Mouse (Mus musculus) cerebellum, adult (tissue): ENCODE results near the gene Btbd19.

Experiments
- ATAC-seq: cut with Nextera tagmentation; 2 replicates; pipeline ENCODE4 v1.9.2; 2017; ENCODE audit warnings: mild to moderate bottlenecking, moderate library complexity, mixed read lengths; ENCODE audit not compliant: insufficient number of reproducible peaks, low FRiP score, low TSS enrichment

Btbd19 gene

GRCm38 (mm10) chr4:117136034-117136433, 10.5 kb upstream of the Btbd19 start:
- no peak for ATAC-seq

GRCm38 (mm10) chr4:117134601-117134995, 9.1 kb upstream of the Btbd19 start:
- no peak for ATAC-seq

- peak; percentile 89 for ATAC-seq
These were observed 8.5 kb upstream of the Btbd19 start, which contains the start of gene Plk3 for GRCm38 (mm10) chr4:117133817-117134600. Gene Plk3, minus strand, starts transcription at chr4:117133963.

- peak; percentile 34 for ATAC-seq
These were observed 7.9 kb upstream of the Btbd19 start for GRCm38 (mm10) chr4:117133366-117133796.

- no peak for ATAC-seq
These were observed 7.2 kb upstream of the Btbd19 start for GRCm38 (mm10) chr4:117132794-117133143.

GRCm38 (mm10) chr4:117131890-117132793, 6.6 kb upstream of the Btbd19 start:
- no peak for ATAC-seq

GRCm38 (mm10) chr4:117131198-117131597, 5.7 kb upstream of the Btbd19 start:
- ATAC-seq: no peak

GRCm38 (mm10) chr4:117130790-117131189, 5.3 kb upstream of the Btbd19 start:
- no peak for ATAC-seq

GRCm38 (mm10) chr4:117127991-117128686, 2.6 kb upstream of the Btbd19 start:
- no peak for ATAC-seq

GRCm38 (mm10) chr4:117126675-117127290, 1.3 kb upstream of the Btbd19 start, which contains the start of gene Tctex1d4:
Gene Tctex1d4, plus strand, starts transcription at chr4:117126794.
- ATAC-seq: no peak

- ATAC-seq: no peak
These were observed 567 bp upstream of the Btbd19 start for GRCm38 (mm10) chr4:117125910-117126674.

- ATAC-seq: no peak
These were observed 792 bp downstream of the Btbd19 start for GRCm38 (mm10) chr4:117124518-117125347.

GRCm38 (mm10) chr4:117124218-117124517, 1.4 kb downstream of the Btbd19 start:
- ATAC-seq: no peak

- ATAC-seq: no peak
These were observed 1.8 kb downstream of the Btbd19 start for GRCm38 (mm10) chr4:117123546-117124217.

- no peak for ATAC-seq
These were observed 3.3 kb downstream of the Btbd19 start for GRCm38 (mm10) chr4:117122209-117122608.

GRCm38 (mm10) chr4:117120445-117121414, 4.8 kb downstream of the Btbd19 start:
- ATAC-seq: peak; percentile 97

GRCm38 (mm10) chr4:117120052-117120444, 5.5 kb downstream of the Btbd19 start:
- ATAC-seq: no peak
